In the genomic region with DNA sequence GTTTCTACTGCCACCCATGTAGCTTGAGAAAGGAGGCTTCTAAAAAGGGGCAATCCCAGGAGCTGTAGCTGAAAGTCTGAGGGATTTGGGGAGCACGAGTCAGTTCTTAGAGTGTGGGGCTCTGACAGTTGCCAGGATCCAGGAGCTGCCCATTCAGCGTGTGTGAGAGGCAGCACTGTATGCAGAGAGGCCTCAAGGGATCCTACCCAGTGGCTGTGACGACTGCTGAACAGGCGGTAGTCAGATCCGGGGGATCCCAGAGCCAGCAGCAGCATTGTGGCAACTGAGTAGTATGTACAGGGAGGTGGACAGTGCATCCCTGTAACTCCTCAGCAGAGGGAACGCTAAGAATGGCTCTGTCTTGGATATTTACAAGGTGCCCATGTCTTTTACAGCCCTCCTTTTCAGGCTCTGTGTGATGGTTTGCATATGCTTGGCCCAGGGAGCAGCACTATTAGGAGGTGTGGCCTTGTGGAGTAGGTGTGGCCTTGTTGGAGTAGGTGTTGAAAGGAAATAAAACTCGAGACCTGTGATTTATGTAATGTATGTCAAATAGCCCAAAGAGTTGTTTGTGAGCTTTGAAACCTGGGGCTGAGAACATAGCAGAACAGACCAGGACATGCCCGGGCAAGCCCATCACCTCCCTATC, we compare ENCODE assay signal across 18 mouse cellular contexts. TPM values are rescaled to one million over a fixed set of nuclear protein-coding genes. Genes with fewer than 3 reads are reported as not detected.
DNase-seq lines count a peak whose midpoint lies in the region; ATAC-seq and TF ChIP-seq lines count a peak whose summit lies in the region.
"Had no signal": no experiment of that assay in that cellular context is flagged by ENCODE, and none has a peak within 500 bp of the region (broad histone marks: within the 10 kb centered on the region; RNA-seq: fewer than 3 reads in every experiment).

No protein-coding gene starts in this region.

- no peak for DNase-seq in liver, postnatal 0 days
- peak; percentile 52 to 59 for DNase-seq in B cell, adult 2 months
- peak; percentile 89 for DNase-seq in R1 (ENCODE audit: low read depth, low spot score)
- peak; percentile 47 for DNase-seq in lung, postnatal 0 days (ENCODE audit: low spot score)
- DNase-seq in gastrocnemius, adult 18-20 months (ENCODE audit: low spot score) = no peak
- DNase-seq in hindbrain, embryonic 14.5 days (ENCODE audit: low spot score) = no peak
- DNase-seq: cerebellum, postnatal 36 days; heart, adult 18-20 months; heart, postnatal 36 days; kidney, adult 2 months; right cerebral cortex, postnatal 25 days had no signal

- H3K9ac ChIP-seq in liver, embryonic 12.5 days = no peak overlapping the region
- H3K9ac ChIP-seq in liver, postnatal 0 days (replicated peaks) = no peak overlapping the region
- no peak overlapping the region for H3K9ac ChIP-seq in lung, postnatal 0 days (replicated peaks; ENCODE audit: low read depth)
- H3K9ac ChIP-seq in forebrain, embryonic 13.5 days = no peak overlapping the region
- no peak overlapping the region for H3K9ac ChIP-seq in hindbrain, embryonic 14.5 days
- H3K9ac ChIP-seq: liver, embryonic 14.5 days had no signal

- 75% methylated on average over 8 of the region's 8 CpGs for WGBS in liver, embryonic 12.5 days (ENCODE audit: insufficient replicate concordance)
- 78% methylated on average over 8 of the region's 8 CpGs for WGBS in liver, postnatal 0 days (ENCODE audit: insufficient replicate concordance)
- 60% methylated on average over 8 of the region's 8 CpGs for WGBS in lung, postnatal 0 days
- WGBS in forebrain, embryonic 13.5 days = 79% methylated on average over 8 of the region's 8 CpGs
- 57% methylated on average over 8 of the region's 8 CpGs for WGBS in hindbrain, embryonic 14.5 days

- H3K9me3 ChIP-seq in liver, embryonic 12.5 days (replicated peaks) = no peaks in the 10 kb centered on the region
- no peaks in the 10 kb centered on the region for H3K9me3 ChIP-seq in liver, postnatal 0 days (ENCODE audit: low read length)
- H3K9me3 ChIP-seq in lung, postnatal 0 days (ENCODE audit: low read length) = no peaks in the 10 kb centered on the region
- no peaks in the 10 kb centered on the region for H3K9me3 ChIP-seq in forebrain, embryonic 13.5 days (replicated peaks)
- no peaks in the 10 kb centered on the region for H3K9me3 ChIP-seq in hindbrain, embryonic 14.5 days (ENCODE audit: control insufficient read depth, low read length)

- H3K36me3 ChIP-seq in liver, embryonic 12.5 days = no peaks in the 10 kb centered on the region
- H3K36me3 ChIP-seq in liver, postnatal 0 days (replicated peaks; ENCODE audit: insufficient read depth, low read length) = no peaks in the 10 kb centered on the region
- H3K36me3 ChIP-seq in lung, postnatal 0 days (ENCODE audit: insufficient read depth, low read length) = no peaks in the 10 kb centered on the region
- no peaks in the 10 kb centered on the region for H3K36me3 ChIP-seq in forebrain, embryonic 13.5 days (ENCODE audit: poor library complexity, severe bottlenecking)
- H3K36me3 ChIP-seq in hindbrain, embryonic 14.5 days (replicated peaks; ENCODE audit: control insufficient read depth, insufficient read depth) = no peaks in the 10 kb centered on the region

- no peak for TF ChIP-seq CTCF in liver, postnatal 0 days (IDR thresholded peaks at IDR 0.05; ENCODE audit: low read depth)
- no peak for TF ChIP-seq CTCF in lung, postnatal 0 days (IDR thresholded peaks at IDR 0.05)

- peak overlapping the region; percentile 56; the same call in 1 of the 2 replicates for H3K27ac ChIP-seq in liver, embryonic 12.5 days
- no peak overlapping the region for H3K27ac ChIP-seq in liver, postnatal 0 days (ENCODE audit: low read depth)
- H3K27ac ChIP-seq in lung, postnatal 0 days (ENCODE audit: low read length) = no peak overlapping the region; the same call in 1 of the 2 replicates
- no peak overlapping the region for H3K27ac ChIP-seq in forebrain, embryonic 13.5 days
- no peak overlapping the region for H3K27ac ChIP-seq in hindbrain, embryonic 14.5 days
- H3K27ac ChIP-seq: liver, embryonic 14.5 days had no signal

- no peak for TF ChIP-seq EP300 in liver, postnatal 0 days (IDR thresholded peaks at IDR 0.05; ENCODE audit: low read depth)
- TF ChIP-seq EP300 in lung, postnatal 0 days (IDR thresholded peaks at IDR 0.05) = no peak

- H3K4me2 ChIP-seq in liver, embryonic 12.5 days = peak overlapping the region; percentile 47
- no peak overlapping the region for H3K4me2 ChIP-seq in liver, postnatal 0 days (ENCODE audit: low read depth, low read length)
- no peak overlapping the region for H3K4me2 ChIP-seq in lung, postnatal 0 days (replicated peaks; ENCODE audit: low read depth, low read length)
- no peak overlapping the region for H3K4me2 ChIP-seq in forebrain, embryonic 13.5 days
- H3K4me2 ChIP-seq in hindbrain, embryonic 14.5 days (replicated peaks) = no peak overlapping the region

- ATAC-seq in liver, embryonic 12.5 days = no peak
- ATAC-seq in liver, postnatal 0 days = no peak
- peak; percentile 32; the same call in 1 of the 2 replicates for ATAC-seq in lung, postnatal 0 days
- no peak for ATAC-seq in forebrain, embryonic 13.5 days
- no peak for ATAC-seq in hindbrain, embryonic 14.5 days (ENCODE audit: low FRiP score)

- no peak overlapping the region for H3K4me3 ChIP-seq in liver, embryonic 12.5 days
- H3K4me3 ChIP-seq in liver, postnatal 0 days (ENCODE audit: low read depth, low read length) = no peak overlapping the region
- H3K4me3 ChIP-seq in lung, postnatal 0 days (ENCODE audit: low read depth, low read length) = no peak overlapping the region
- no peak overlapping the region for H3K4me3 ChIP-seq in forebrain, embryonic 13.5 days
- no peak overlapping the region for H3K4me3 ChIP-seq in hindbrain, embryonic 14.5 days (replicated peaks; ENCODE audit: low read length)

- H3K4me1 ChIP-seq in liver, embryonic 12.5 days = peaks cover 21% of the 10 kb centered on the region
- peaks cover 13% of the 10 kb centered on the region for H3K4me1 ChIP-seq in liver, postnatal 0 days (ENCODE audit: insufficient read depth)
- peaks cover 7% of the 10 kb centered on the region; the same call in 1 of the 2 replicates for H3K4me1 ChIP-seq in lung, postnatal 0 days (ENCODE audit: insufficient read depth, low read depth, low read length)
- H3K4me1 ChIP-seq in forebrain, embryonic 13.5 days = peaks cover 14% of the 10 kb centered on the region; the same call in 1 of the 2 replicates
- H3K4me1 ChIP-seq in hindbrain, embryonic 14.5 days (replicated peaks; ENCODE audit: control insufficient read depth, insufficient read depth, low read length) = peaks cover 4% of the 10 kb centered on the region

- peaks cover 19% of the 10 kb centered on the region; the same call in 1 of the 2 replicates for H3K27me3 ChIP-seq in liver, embryonic 12.5 days (replicated peaks)
- no peaks in the 10 kb centered on the region for H3K27me3 ChIP-seq in liver, postnatal 0 days (ENCODE audit: insufficient read depth, low read length)
- H3K27me3 ChIP-seq in lung, postnatal 0 days (replicated peaks; ENCODE audit: insufficient read depth, low read length) = no peaks in the 10 kb centered on the region
- no peaks in the 10 kb centered on the region for H3K27me3 ChIP-seq in forebrain, embryonic 13.5 days
- H3K27me3 ChIP-seq in hindbrain, embryonic 14.5 days (ENCODE audit: control insufficient read depth, insufficient read depth, low read length) = no peaks in the 10 kb centered on the region

RNA-seq across cellular contexts. Expression of a gene that starts 33.1 kb away (rescaled TPM):
- 0.06 and 0.07 TPM in 2 replicates for polyA plus RNA-seq in liver, embryonic 12.5 days (2016; fragmentation: Nextera tagmentation; extraction: Ambion mirVana)
- 0.32 and 0.40 TPM in 2 replicates for polyA plus RNA-seq in liver, postnatal 0 days (2015; fragmentation: Nextera tagmentation; extraction: Ambion mirVana)
- polyA plus RNA-seq in lung, postnatal 0 days (2015; fragmentation: Nextera tagmentation; extraction: Ambion mirVana) = 4.1 and 4.4 TPM in 2 replicates
- under 1 TPM; 0.27 to 0.36 TPM for total RNA-seq in gastrocnemius, adult 18-20 months (2021)
- 1.2 and 1.6 TPM in 2 replicates for polyA plus RNA-seq in forebrain, embryonic 13.5 days (2015; fragmentation: Nextera tagmentation; extraction: Ambion mirVana)
- 8.5 and 10.4 TPM in 2 replicates for polyA plus RNA-seq in hindbrain, embryonic 14.5 days (2014; fragmentation: Nextera tagmentation; extraction: Ambion mirVana)
- total RNA-seq: MEL had no signal

RNA-seq across cellular contexts. Expression of a gene that starts 35.8 kb away (rescaled TPM):
- not detected in 2 replicates for polyA plus RNA-seq in liver, embryonic 12.5 days (2016; fragmentation: Nextera tagmentation; extraction: Ambion mirVana)
- not detected in 2 replicates for polyA plus RNA-seq in liver, postnatal 0 days (2015; fragmentation: Nextera tagmentation; extraction: Ambion mirVana)
- not detected in 2 replicates for polyA plus RNA-seq in lung, postnatal 0 days (2015; fragmentation: Nextera tagmentation; extraction: Ambion mirVana)
- total RNA-seq in gastrocnemius, adult 18-20 months (2021) = not detected
- 1.0 and 1.1 TPM in 2 replicates for polyA plus RNA-seq in forebrain, embryonic 13.5 days (2015; fragmentation: Nextera tagmentation; extraction: Ambion mirVana)
- 0.39 and 0.47 TPM in 2 replicates for polyA plus RNA-seq in hindbrain, embryonic 14.5 days (2014; fragmentation: Nextera tagmentation; extraction: Ambion mirVana)
- total RNA-seq: heart, adult 18-20 months; heart, postnatal 36 days; left cerebral cortex, adult 18-20 months; MEL had no signal
- polyA plus RNA-seq: frontal cortex, adult 2 months; kidney, adult 2 months; liver, embryonic 14.5 days; stomach, embryonic 16.5 days had no signal

RNA-seq across cellular contexts. Expression of a gene that starts 50.6 kb away (rescaled TPM):
- 1.3 and 1.7 TPM in 2 replicates for polyA plus RNA-seq in liver, embryonic 12.5 days (2016; fragmentation: Nextera tagmentation; extraction: Ambion mirVana)
- 6.0 and 6.8 TPM in 2 replicates for polyA plus RNA-seq in liver, postnatal 0 days (2015; fragmentation: Nextera tagmentation; extraction: Ambion mirVana)
- polyA plus RNA-seq in lung, postnatal 0 days (2015; fragmentation: Nextera tagmentation; extraction: Ambion mirVana) = 11.9 and 12.1 TPM in 2 replicates
- total RNA-seq in gastrocnemius, adult 18-20 months (2021) = 1 to 10 TPM in 1 of 2 experiments, under 1 TPM in 1; 0.87 to 1.1 TPM
- polyA plus RNA-seq in forebrain, embryonic 13.5 days (2015; fragmentation: Nextera tagmentation; extraction: Ambion mirVana) = 28.8 and 36.5 TPM in 2 replicates
- 10.7 and 14.0 TPM in 2 replicates for polyA plus RNA-seq in hindbrain, embryonic 14.5 days (2014; fragmentation: Nextera tagmentation; extraction: Ambion mirVana)

Comparison
In these comparisons a context has a peak if more than half of its experiments do, and no peak if none do; other contexts are left out.
1. DNase-seq: peak in B cell, adult 2 months (2 of 2), R1 (single experiment) and lung, postnatal 0 days (single experiment); none in liver, postnatal 0 days (single experiment), gastrocnemius, adult 18-20 months (single experiment) and hindbrain, embryonic 14.5 days (single experiment).